Mouse (Mus musculus) small intestine, adult 2 months (tissue): ENCODE measurements around the gene Sugct.

ENCODE experiments used
- CTCF ChIP-seq: fragments of 200-500 bp; IDR thresholded peaks from 2 replicates; pipeline ENCODE4 v1.5.1; 2012; ENCODE audit warnings: low read depth, mild to moderate bottlenecking, control low read depth, inconsistent platforms, low read length, moderate library complexity, mixed read lengths; ENCODE audit not compliant: insufficient replicate concordance, insufficient read length; ENCODE audit errors: extremely low read depth
- POLR2A ChIP-seq: fragments of 200-500 bp; IDR thresholded peaks from 2 replicates; pipeline ENCODE4 v1.6.1; 2012; ENCODE audit warnings: low read depth, mild to moderate bottlenecking, control low read depth, inconsistent platforms, low read length, moderate library complexity

- no peak for TF ChIP-seq CTCF
- TF ChIP-seq POLR2A, result no peak
These were observed 22.0 kb upstream of the Sugct start for GRCm38 (mm10) chr13:17717357-17717756.
